Mouse (Mus musculus) left cerebral cortex, postnatal 10 days (tissue): ENCODE measurements around the gene Ifih1. TPM values are rescaled to one million over a fixed set of nuclear protein-coding genes. Genes with fewer than 3 reads are reported as not detected.

ENCODE experiments used
- DNase-seq, 2 experiments: peaks; one replicate each; pipeline ENCODE4 v3.0.0; 2021 to 2022; ENCODE audit warnings: low spot score in 2 of 2, mixed read lengths in 1 of 2; ENCODE audit errors: extremely low spot score in 1 of 2
- intact Hi-C: fragments of 180-260 bp; cut with DNase I; formaldehyde crosslinking; loops from one replicate; pipeline ENCODE4 v1.15.1; 2025
- total RNA-seq, 2 experiments: library from RNA; stranded (reverse); gene quantifications; 2 replicates each; pipeline ENCODE4 v1.2.3; 2021

The Ifih1 gene
- total RNA-seq, 2 experiments from 2014 or later: 3.1 to 3.5 TPM

DNA sequence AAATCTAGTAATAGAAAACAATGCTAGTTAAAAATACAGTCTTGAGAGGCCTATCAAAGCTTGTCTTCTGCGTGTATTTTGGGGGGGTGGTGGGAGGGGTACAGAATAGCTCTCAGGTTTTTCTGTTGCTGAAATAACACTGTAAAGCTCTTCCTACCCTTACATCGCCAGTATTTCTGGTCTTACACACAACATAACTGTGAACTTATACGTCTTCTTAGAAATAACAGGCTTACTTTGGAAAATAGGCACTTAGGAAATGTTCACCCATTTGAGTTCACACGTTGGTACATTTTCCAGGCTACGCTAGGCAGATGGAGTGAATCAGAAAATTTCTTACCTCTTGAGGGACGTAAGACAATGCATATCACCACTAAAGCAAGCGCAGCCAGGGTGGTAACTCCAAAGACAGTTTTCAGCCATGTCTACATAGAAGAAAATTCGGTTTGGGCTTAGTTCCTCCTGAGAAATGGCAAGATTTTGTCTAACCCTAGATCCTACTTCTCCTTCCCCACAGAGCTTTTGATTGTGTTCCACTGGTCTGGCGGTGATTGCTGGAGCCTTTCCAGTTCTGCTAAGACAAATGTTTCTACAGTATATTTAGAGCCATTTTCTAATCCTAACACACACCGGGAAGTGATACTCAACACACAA lies 72.8 kb downstream of the Ifih1 start:
- intact Hi-C loops: no loop called here

DNA sequence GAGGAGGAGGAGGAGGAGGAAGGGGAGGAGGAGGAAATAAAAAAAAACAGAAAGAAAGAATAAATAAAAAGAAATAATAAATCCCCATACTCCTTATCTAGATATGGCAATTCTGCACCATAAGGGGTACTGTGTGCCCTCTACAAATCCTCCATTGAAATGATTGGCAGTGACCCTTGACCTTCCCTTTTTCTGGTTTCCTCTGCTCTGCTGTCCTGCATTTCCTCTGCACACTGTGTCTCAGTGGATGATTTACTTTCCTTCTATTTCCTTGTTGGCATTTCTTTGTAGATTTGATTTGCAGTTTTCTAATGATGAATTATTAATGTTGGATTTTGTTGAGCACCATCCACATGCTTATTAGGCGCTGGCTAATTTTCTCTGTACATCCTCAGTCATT lies 81.4 kb downstream of the Ifih1 start:
- no peak for DNase-seq
- intact Hi-C loops: no loop called here

More for the DNA sequence above, 72.8 kb downstream of the Ifih1 start:
- DNase-seq: no peak

DNA sequence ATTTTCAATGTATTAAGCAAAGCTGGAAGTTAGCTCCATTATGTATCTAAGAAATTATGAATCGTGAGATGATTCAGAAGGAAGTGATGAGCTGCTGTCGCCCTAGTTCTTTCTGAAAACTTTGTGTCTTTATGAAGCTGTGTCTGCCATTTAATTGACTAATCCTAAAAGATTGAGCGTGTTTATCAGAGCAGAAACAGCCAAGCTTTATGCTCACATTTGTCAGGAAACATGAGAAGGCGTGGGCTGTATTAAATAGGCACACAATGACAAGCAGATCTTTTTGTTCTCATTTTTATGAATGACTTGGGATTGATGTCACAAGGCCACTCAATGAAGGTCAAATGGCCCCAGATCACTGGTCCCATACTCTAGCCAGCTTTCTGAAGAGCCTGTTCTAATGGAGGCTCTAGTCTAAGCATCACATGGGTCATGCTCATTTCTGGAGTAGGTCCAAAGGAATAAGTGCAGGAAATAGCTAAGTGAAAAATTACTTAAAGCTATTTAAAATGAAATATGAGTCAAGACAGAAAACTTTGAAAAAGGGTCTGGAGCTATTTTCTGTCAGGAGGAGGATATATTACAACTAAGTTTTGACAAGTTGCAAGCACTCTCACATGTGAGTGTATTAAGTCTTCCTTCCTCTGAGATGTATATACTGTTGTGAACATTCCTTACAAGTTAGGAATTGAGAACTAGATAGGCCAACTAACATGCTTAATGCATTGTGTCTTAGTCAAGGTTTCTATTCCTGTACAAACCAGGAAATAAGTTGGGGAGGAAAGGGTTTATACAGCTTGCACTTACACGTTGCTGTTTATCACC lies 83.2 kb downstream of the Ifih1 start:
- intact Hi-C loops: no loop called here
- no peak for DNase-seq

GRCm38 (mm10) chr2:62557417-62557816 lies 88.6 kb downstream of the Ifih1 start:
- intact Hi-C loops: no loop called here
- no peak for DNase-seq

GRCm38 (mm10) chr2:62556349-62556748 lies 89.7 kb downstream of the Ifih1 start:
- intact Hi-C loops: no loop called here
- no peak for DNase-seq

DNA sequence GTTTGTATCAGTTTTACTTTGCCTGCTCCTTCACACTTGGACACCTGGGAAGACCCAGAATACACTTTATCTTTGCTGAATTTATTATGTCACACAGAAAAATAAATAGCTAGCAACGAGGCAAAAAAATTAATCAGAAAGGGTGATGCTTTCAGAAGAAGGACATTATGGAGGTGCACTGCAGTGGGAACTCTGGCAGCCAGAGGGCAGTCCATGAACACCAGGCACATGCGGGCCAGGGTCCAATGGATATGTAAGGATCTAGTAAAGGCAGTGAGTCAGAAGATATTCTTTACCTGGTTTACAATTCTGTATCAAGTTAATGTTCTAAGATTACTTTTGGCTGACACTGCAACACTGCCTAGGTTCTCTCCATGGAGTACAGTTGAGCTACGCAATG lies 96.4 kb downstream of the Ifih1 start:
- DNase-seq: peak in 1 of 2 experiments; percentile 19
- intact Hi-C loops: no loop called here

GRCm38 (mm10) chr2:62549131-62549530 lies 96.9 kb downstream of the Ifih1 start:
- intact Hi-C loops: no loop called here
- DNase-seq: peak in 1 of 2 experiments; percentile 9

- intact Hi-C loops: no loop called here
- DNase-seq: peak in 1 of 2 experiments; percentile 19
Observed at GRCm38 (mm10) chr2:62548104-62548503, 98.0 kb downstream of the Ifih1 start.

Other genes with a start within 250 kb of the Ifih1 start
- 1 to 10 TPM; 2.9 to 5.5 TPM for gene Dpp4, start 234.0 kb downstream of the Ifih1 start, total RNA-seq
- 1 to 10 TPM in 1 of 2 experiments, under 1 TPM in 1; 0.41 to 1.5 TPM for gene Gcg, start 162.6 kb downstream of the Ifih1 start, total RNA-seq
- gene Fap, start 72.2 kb downstream of the Ifih1 start, total RNA-seq: 1 to 10 TPM; 2.6 to 4.0 TPM
- gene Gca, start 18.0 kb upstream of the Ifih1 start, total RNA-seq: 1 to 10 TPM; 8.9 to 9.9 TPM